Mouse (Mus musculus): ENCODE results near the gene Gm47996.

GRCm38 (mm10) chr1:151237780-151238179 is 27.8 kb downstream of the Gm47996 start:
- TF ChIP-seq CHD2 (IDR thresholded peaks at IDR 0.05; ENCODE audit: low read depth, low read length) (no peak), MAFK (IDR thresholded peaks at IDR 0.05; ENCODE audit: insufficient read depth, low read depth, low read length) (no peak)

All from ES-E14 (cell line).